Mouse (Mus musculus) neural tube, embryonic 10.5 days (tissue): Measurements from ENCODE around the gene Trhde.

Experiments
- DNase-seq: peaks from one replicate; pipeline ENCODE4 v3.0.0-alpha.2; 2017; ENCODE audit warnings: low spot score; ENCODE audit errors: extremely low spot score

Trhde gene

GRCm38 (mm10) chr10:114802161-114802651 lies at the start of gene Trhde:
Gene Trhde, minus strand, starts transcription at chr10:114802307.
- DNase-seq, result peak; percentile 46

- DNase-seq, result no peak
Observed at GRCm38 (mm10) chr10:114841966-114842365, 39.9 kb upstream of the Trhde start.

- no peak for DNase-seq
Observed at GRCm38 (mm10) chr10:114841440-114841839, 39.3 kb upstream of the Trhde start.

GRCm38 (mm10) chr10:114831313-114831712 lies 29.2 kb upstream of the Trhde start:
- DNase-seq, result no peak

- no peak for DNase-seq
Observed at GRCm38 (mm10) chr10:114808799-114809198, 6.7 kb upstream of the Trhde start.

GRCm38 (mm10) chr10:114805884-114806283 lies 3.8 kb upstream of the Trhde start:
- no peak for DNase-seq

- DNase-seq, result peak; percentile 67
Observed at GRCm38 (mm10) chr10:114801457-114802160, 498 bp downstream of the Trhde start.

- peak; percentile 48 for DNase-seq
Observed at GRCm38 (mm10) chr10:114800331-114801304, 1.5 kb downstream of the Trhde start.

- DNase-seq, result no peak
Observed at GRCm38 (mm10) chr10:114799481-114799880, 2.6 kb downstream of the Trhde start.

- no peak for DNase-seq
Observed at GRCm38 (mm10) chr10:114798788-114799187, 3.3 kb downstream of the Trhde start.

GRCm38 (mm10) chr10:114798218-114798617 lies 3.9 kb downstream of the Trhde start:
- DNase-seq, result no peak

GRCm38 (mm10) chr10:114797664-114798063 lies 4.4 kb downstream of the Trhde start:
- no peak for DNase-seq

GRCm38 (mm10) chr10:114796872-114797271 lies 5.2 kb downstream of the Trhde start:
- no peak for DNase-seq

- DNase-seq, result no peak
Observed at GRCm38 (mm10) chr10:114794214-114794613, 7.9 kb downstream of the Trhde start.

GRCm38 (mm10) chr10:114765914-114766313 lies 36.2 kb downstream of the Trhde start:
- DNase-seq, result no peak

GRCm38 (mm10) chr10:114762125-114762524 lies 40.0 kb downstream of the Trhde start:
- no peak for DNase-seq

GRCm38 (mm10) chr10:114759240-114759639 lies 42.9 kb downstream of the Trhde start:
- no peak for DNase-seq

GRCm38 (mm10) chr10:114758614-114759013 lies 43.5 kb downstream of the Trhde start:
- DNase-seq, result no peak

- DNase-seq, result no peak
Observed at GRCm38 (mm10) chr10:114742755-114743705, 59.1 kb downstream of the Trhde start.

- no peak for DNase-seq
Observed at GRCm38 (mm10) chr10:114739916-114740315, 62.2 kb downstream of the Trhde start.

GRCm38 (mm10) chr10:114737581-114737980 lies 64.5 kb downstream of the Trhde start:
- DNase-seq, result no peak
